Mouse (Mus musculus): Measurements from ENCODE around the gene Rpl36al. TPM values are rescaled to one million over a fixed set of nuclear protein-coding genes. Genes with fewer than 3 reads are reported as not detected.

Rpl36al gene
- 843 and 974 TPM in 2 replicates for polyA plus RNA-seq (2015; fragmentation: Nextera tagmentation; extraction: Ambion mirVana)

DNA sequence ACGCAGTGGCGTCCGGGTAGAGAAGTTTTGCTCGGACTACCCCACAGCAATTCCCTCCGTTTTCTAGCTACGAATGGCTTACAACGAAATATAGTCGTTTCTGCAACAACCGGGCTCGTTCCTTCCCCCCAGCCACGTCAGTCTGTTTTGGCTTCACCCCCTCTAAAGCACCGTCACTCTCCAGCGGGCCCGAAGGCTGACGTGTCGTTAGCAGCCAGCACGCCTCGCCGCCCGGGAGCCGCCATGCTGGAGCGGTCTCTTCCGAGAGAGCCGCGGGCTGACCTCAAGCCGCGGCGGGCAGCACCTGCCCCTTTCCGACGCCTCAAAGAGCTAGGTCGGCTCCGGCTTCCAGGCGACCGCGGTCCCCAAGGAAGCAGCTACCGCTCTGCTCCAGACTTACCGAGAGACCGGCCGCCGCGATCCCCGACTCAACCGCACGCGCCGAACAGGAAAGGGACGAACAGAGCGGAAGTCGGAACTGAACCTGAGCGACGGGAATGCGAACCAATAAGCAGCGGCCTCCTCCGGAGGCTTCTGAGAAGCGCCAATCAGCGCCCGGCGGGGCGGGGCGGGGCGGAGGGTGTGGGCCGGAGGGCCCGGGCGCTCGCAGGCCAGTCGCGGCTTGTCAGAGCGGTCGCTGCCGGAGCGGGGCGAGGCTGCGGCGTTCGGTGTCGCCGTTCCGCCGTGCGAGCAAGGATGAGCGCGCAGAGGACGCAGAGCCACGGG is at the start of gene Rpl36al, which contains the start of gene Mgat2:
Rpl36al (minus strand) TSS at position 501 of the 726 bp plus-strand sequence.
Mgat2 (plus strand) TSS at position 575 of the 726 bp plus-strand sequence.
- TF ChIP-seq EP300 (optimal IDR thresholded peaks at IDR 0.05) (peak; percentile 72), CTCF (IDR thresholded peaks at IDR 0.05; ENCODE audit: low read depth) (no peak)
- peak within 1 kb of the TSS; percentile 94 for H3K27ac ChIP-seq (replicated peaks)
- H3K27me3 ChIP-seq (ENCODE audit: control insufficient read depth, insufficient read depth, low read length) = no peaks in the 10 kb centered on the region
- H3K9ac ChIP-seq (ENCODE audit: low read length) = peak within 1 kb of the TSS; percentile 85
- H3K4me2 ChIP-seq (replicated peaks; ENCODE audit: low read depth) = peak within 1 kb of the TSS; percentile 97
- H3K36me3 ChIP-seq (ENCODE audit: control insufficient read depth, insufficient read depth, low read length) = peaks cover 5% of the 10 kb centered on the region; the same call in 1 of the 2 replicates
- ATAC-seq (ENCODE audit: low FRiP score, low TSS enrichment) = peak; percentile 99
- H3K4me3 ChIP-seq (ENCODE audit: low read depth, low read length) = peak within 1 kb of the TSS; percentile 71
- peak; percentile 98 for DNase-seq (ENCODE audit: low spot score)
- no peaks in the 10 kb centered on the region for H3K4me1 ChIP-seq (replicated peaks; ENCODE audit: control insufficient read depth, insufficient read depth)
- H3K9me3 ChIP-seq (ENCODE audit: control insufficient read depth, low read length) = no peaks in the 10 kb centered on the region
- WGBS = under 1% methylated on average over 84 of the region's 84 CpGs

GRCm38 (mm10) chr12:69229251-69229650 is 45.4 kb upstream of the Rpl36al start:
- Histone ChIP-seq H3K27ac (replicated peaks) (no peak overlapping the region), H3K9me3 (ENCODE audit: control insufficient read depth, low read length) (no peaks in the 10 kb centered on the region), H3K4me3 (ENCODE audit: low read depth, low read length) (no peak overlapping the region), H3K36me3 (ENCODE audit: control insufficient read depth, insufficient read depth, low read length) (no peaks in the 10 kb centered on the region), H3K9ac (ENCODE audit: low read length) (no peak overlapping the region), H3K4me1 (replicated peaks; ENCODE audit: control insufficient read depth, insufficient read depth) (no peaks in the 10 kb centered on the region), H3K4me2 (replicated peaks; ENCODE audit: low read depth) (no peak overlapping the region), H3K27me3 (ENCODE audit: control insufficient read depth, insufficient read depth, low read length) (no peaks in the 10 kb centered on the region)
- ATAC-seq (ENCODE audit: low FRiP score, low TSS enrichment) = no peak
- 54% methylated on average over 2 of the region's 2 CpGs for WGBS
- DNase-seq (ENCODE audit: low spot score) = peak; percentile 30
- no peak for TF ChIP-seq EP300 (optimal IDR thresholded peaks at IDR 0.05)
- TF ChIP-seq CTCF (IDR thresholded peaks at IDR 0.05; ENCODE audit: low read depth) = peak; percentile 59

GRCm38 (mm10) chr12:69227776-69228466 is 44.0 kb upstream of the Rpl36al start, which contains the start of gene Pole2:
Pole2 (minus strand) TSS chr12:69228195.
- peak within 1 kb of the TSS; percentile 50 for H3K4me2 ChIP-seq (replicated peaks; ENCODE audit: low read depth)
- ATAC-seq (ENCODE audit: low FRiP score, low TSS enrichment) (peak; percentile 95), DNase-seq (ENCODE audit: low spot score) (peak; percentile 91)
- H3K9me3 ChIP-seq (ENCODE audit: control insufficient read depth, low read length) = no peaks in the 10 kb centered on the region
- peak within 1 kb of the TSS; percentile 64 for H3K9ac ChIP-seq (ENCODE audit: low read length)
- H3K27me3 ChIP-seq (ENCODE audit: control insufficient read depth, insufficient read depth, low read length) = no peaks in the 10 kb centered on the region
- peak within 1 kb of the TSS; percentile 72 for H3K4me3 ChIP-seq (ENCODE audit: low read depth, low read length)
- no peak; the same call in 1 of the 2 replicates for TF ChIP-seq CTCF (IDR thresholded peaks at IDR 0.05; ENCODE audit: low read depth)
- TF ChIP-seq EP300 (optimal IDR thresholded peaks at IDR 0.05) = no peak
- under 1% methylated on average over 37 of the region's 37 CpGs for WGBS
- H3K27ac ChIP-seq (replicated peaks) = peak within 1 kb of the TSS; percentile 88
- no peaks in the 10 kb centered on the region for H3K4me1 ChIP-seq (replicated peaks; ENCODE audit: control insufficient read depth, insufficient read depth)
- H3K36me3 ChIP-seq (ENCODE audit: control insufficient read depth, insufficient read depth, low read length) = no peaks in the 10 kb centered on the region

DNA sequence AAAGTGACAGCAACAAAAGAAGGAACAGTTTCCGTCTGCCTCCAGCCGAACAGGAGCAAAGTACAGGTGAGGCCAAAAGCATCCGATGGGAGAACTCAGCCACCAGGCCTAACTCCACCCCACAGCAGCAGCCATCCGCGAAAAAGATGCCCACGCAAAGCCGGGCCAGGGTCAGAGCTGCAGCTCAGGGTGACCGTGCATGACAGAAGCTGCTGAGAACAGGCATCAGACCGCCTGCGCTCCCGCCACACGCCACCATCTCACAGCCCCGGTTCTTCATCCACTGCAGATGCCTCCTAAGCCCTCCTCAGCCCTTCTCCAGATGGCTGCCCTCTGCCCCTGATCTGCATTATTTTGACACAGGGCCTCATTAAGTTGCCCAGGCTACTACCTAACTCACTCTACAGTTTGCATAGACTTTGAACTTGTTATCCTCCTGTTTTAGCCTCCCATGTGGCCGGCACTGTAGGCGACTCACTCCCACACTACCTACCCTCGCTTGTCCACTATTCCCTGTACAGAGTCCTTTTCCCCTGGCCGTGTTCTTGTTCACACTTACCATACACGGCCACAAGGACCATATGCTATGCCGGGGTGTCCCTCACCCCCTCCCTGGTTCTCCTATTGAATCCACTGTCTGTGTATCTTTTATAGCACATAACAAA is 36.9 kb upstream of the Rpl36al start:
- no peak overlapping the region for H3K27ac ChIP-seq (replicated peaks)
- ATAC-seq (ENCODE audit: low FRiP score, low TSS enrichment) = no peak
- no peak overlapping the region for H3K4me2 ChIP-seq (replicated peaks; ENCODE audit: low read depth)
- no peak overlapping the region for H3K9ac ChIP-seq (ENCODE audit: low read length)
- H3K9me3 ChIP-seq (ENCODE audit: control insufficient read depth, low read length) = no peaks in the 10 kb centered on the region
- H3K4me3 ChIP-seq (ENCODE audit: low read depth, low read length) = no peak overlapping the region
- TF ChIP-seq EP300 (optimal IDR thresholded peaks at IDR 0.05) (no peak), CTCF (IDR thresholded peaks at IDR 0.05; ENCODE audit: low read depth) (no peak)
- WGBS = 89% methylated on average over 19 of the region's 19 CpGs
- H3K27me3 ChIP-seq (ENCODE audit: control insufficient read depth, insufficient read depth, low read length) = no peaks in the 10 kb centered on the region
- no peaks in the 10 kb centered on the region for H3K4me1 ChIP-seq (replicated peaks; ENCODE audit: control insufficient read depth, insufficient read depth)
- DNase-seq (ENCODE audit: low spot score) = no peak
- H3K36me3 ChIP-seq (ENCODE audit: control insufficient read depth, insufficient read depth, low read length) = no peaks in the 10 kb centered on the region

DNA sequence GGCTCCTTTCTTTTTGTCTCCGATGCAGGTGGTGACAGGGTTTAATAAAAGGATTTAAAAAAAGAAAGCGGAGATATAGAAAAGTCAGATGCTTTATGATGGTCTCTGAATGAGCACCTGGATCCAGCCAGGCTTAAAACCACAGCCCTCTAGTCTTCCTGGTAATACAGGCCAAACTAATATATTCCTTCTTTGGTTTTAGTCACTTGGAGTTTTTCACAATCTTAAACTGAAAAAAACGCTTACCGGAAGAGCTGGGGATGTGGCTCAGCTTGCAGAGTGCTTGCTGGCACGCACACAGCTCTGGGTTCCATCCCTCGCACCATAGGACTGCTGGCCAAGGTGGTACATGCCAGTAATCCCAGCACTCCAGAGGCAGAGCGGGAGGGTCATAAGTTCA is 32.7 kb upstream of the Rpl36al start:
- 81% methylated on average over 7 of the region's 7 CpGs for WGBS
- TF ChIP-seq EP300 (optimal IDR thresholded peaks at IDR 0.05) = no peak
- no peak for TF ChIP-seq CTCF (IDR thresholded peaks at IDR 0.05; ENCODE audit: low read depth)
- H3K9ac ChIP-seq (ENCODE audit: low read length) = no peak overlapping the region
- no peaks in the 10 kb centered on the region for H3K36me3 ChIP-seq (ENCODE audit: control insufficient read depth, insufficient read depth, low read length)
- no peak overlapping the region for H3K4me3 ChIP-seq (ENCODE audit: low read depth, low read length)
- DNase-seq (ENCODE audit: low spot score) = no peak
- H3K27ac ChIP-seq (replicated peaks) = no peak overlapping the region
- H3K27me3 ChIP-seq (ENCODE audit: control insufficient read depth, insufficient read depth, low read length) = no peaks in the 10 kb centered on the region
- H3K4me1 ChIP-seq (replicated peaks; ENCODE audit: control insufficient read depth, insufficient read depth) = no peaks in the 10 kb centered on the region
- ATAC-seq (ENCODE audit: low FRiP score, low TSS enrichment) = no peak
- H3K9me3 ChIP-seq (ENCODE audit: control insufficient read depth, low read length) = no peaks in the 10 kb centered on the region
- no peak overlapping the region for H3K4me2 ChIP-seq (replicated peaks; ENCODE audit: low read depth)

Data from stomach, postnatal 0 days (tissue).